Mouse (Mus musculus) hindbrain, postnatal 0 days (tissue): ENCODE measurements at regions not wholly inside any gene's neighbourhood (a gene's known extent, or its start where the extent isn't known, plus 50 kb on each side); places are given as distances from the start of the nearest gene placed in this dataset.
A peak's percentile ranks its signal among the peaks of the same experiment; 100 is the strongest.

Source experiments
- ATAC-seq: fragments of 200-750 bp; cut with Nextera tagmentation; 2 replicates; pipeline ENCODE4 v1.8.0; 2017; ENCODE audit warnings: mild to moderate bottlenecking, moderate TSS enrichment, moderate library complexity
- DNase-seq: peaks from one replicate; pipeline ENCODE4 v3.0.0-alpha.2; 2015; ENCODE audit warnings: low spot score
- H3K27ac ChIP-seq: fragments of 300-500 bp; sonication (generic); 2 replicates; pipeline ENCODE4 v1.5.1; 2014; ENCODE audit warnings: mild to moderate bottlenecking
- H3K27me3 ChIP-seq: fragments of 300-500 bp; sonication (generic); 2 replicates; pipeline ENCODE4 v1.6.1; 2014; ENCODE audit warnings: low read length, mixed read lengths; ENCODE audit not compliant: insufficient read depth
- H3K36me3 ChIP-seq: fragments of 300-500 bp; sonication (generic); 2 replicates; pipeline ENCODE4 v1.6.1; 2014; ENCODE audit warnings: low read length, mixed read lengths; ENCODE audit not compliant: insufficient read depth
- H3K4me1 ChIP-seq: fragments of 300-500 bp; sonication (generic); 2 replicates; pipeline ENCODE4 v1.6.1; 2014; ENCODE audit warnings: antibody characterized with exemption, low read length, mixed read lengths; ENCODE audit not compliant: insufficient read depth
- H3K4me2 ChIP-seq: fragments of 300-500 bp; sonication (generic); 2 replicates; pipeline ENCODE4 v1.6.1; 2014; ENCODE audit warnings: low read depth, mild to moderate bottlenecking, low read length, moderate library complexity, mixed read lengths
- H3K4me3 ChIP-seq: fragments of 300-500 bp; sonication (generic); 2 replicates; pipeline ENCODE4 v1.5.1; 2014; ENCODE audit warnings: low read length
- H3K9ac ChIP-seq: fragments of 300-500 bp; sonication (generic); replicated peaks from 2 replicates; pipeline ENCODE4 v1.6.1; 2014; ENCODE audit warnings: mild to moderate bottlenecking, low read length, moderate library complexity, mixed read lengths
- H3K9me3 ChIP-seq: fragments of 300-500 bp; sonication (generic); 2 replicates; pipeline ENCODE4 v1.6.1; 2016; ENCODE audit warnings: low read length, mixed read lengths
- CTCF ChIP-seq: IDR thresholded peaks from 2 replicates; pipeline ENCODE4 v1.5.1; 2016; ENCODE audit warnings: antibody characterized with exemption, control low read depth, low read depth
- WGBS: fragments of 180-500 bp; shearing (Covaris S2); extraction: QIAGEN DNeasy Blood & Tissue Kit; methylation state at CpG from one replicate; pipeline ENCODE4 v1.1.7; 2014; 5-methylcytosine and 5-hydroxymethylcytosine counted together

GRCm38 (mm10) chr3:79996803-79997202 is 112.5 kb downstream of the Fam198b start:
- Histone ChIP-seq H3K9me3 (no peaks in the 10 kb centered on the region), H3K4me3 (no peak overlapping the region), H3K9ac (no peak overlapping the region), H3K4me2 (no peak overlapping the region), H3K27me3 (no peaks in the 10 kb centered on the region), H3K36me3 (no peaks in the 10 kb centered on the region), H3K4me1 (no peaks in the 10 kb centered on the region), H3K27ac (no peak overlapping the region)
- DNase-seq (no peak), ATAC-seq (no peak)
- WGBS, result 64% methylated on average over 3 of the region's 3 CpGs
- no peak for TF ChIP-seq CTCF

- TF ChIP-seq CTCF, result no peak
- Histone ChIP-seq H3K36me3 (no peaks in the 10 kb centered on the region), H3K9me3 (no peaks in the 10 kb centered on the region), H3K27ac (no peak overlapping the region), H3K9ac (no peak overlapping the region), H3K4me2 (no peak overlapping the region), H3K27me3 (no peaks in the 10 kb centered on the region), H3K4me1 (0 out of 2 replicates have a peak, but pooled peaks cover 3% of the 10 kb centered on the region), H3K4me3 (no peak overlapping the region)
- ATAC-seq, result peak; percentile 63; the same call in 1 of the 2 replicates
- 34% methylated on average over 6 of the region's 6 CpGs for WGBS
- peak; percentile 16 for DNase-seq
Measured at GRCm38 (mm10) chr3:80002335-80002734, 118.0 kb downstream of the Fam198b start.

DNA sequence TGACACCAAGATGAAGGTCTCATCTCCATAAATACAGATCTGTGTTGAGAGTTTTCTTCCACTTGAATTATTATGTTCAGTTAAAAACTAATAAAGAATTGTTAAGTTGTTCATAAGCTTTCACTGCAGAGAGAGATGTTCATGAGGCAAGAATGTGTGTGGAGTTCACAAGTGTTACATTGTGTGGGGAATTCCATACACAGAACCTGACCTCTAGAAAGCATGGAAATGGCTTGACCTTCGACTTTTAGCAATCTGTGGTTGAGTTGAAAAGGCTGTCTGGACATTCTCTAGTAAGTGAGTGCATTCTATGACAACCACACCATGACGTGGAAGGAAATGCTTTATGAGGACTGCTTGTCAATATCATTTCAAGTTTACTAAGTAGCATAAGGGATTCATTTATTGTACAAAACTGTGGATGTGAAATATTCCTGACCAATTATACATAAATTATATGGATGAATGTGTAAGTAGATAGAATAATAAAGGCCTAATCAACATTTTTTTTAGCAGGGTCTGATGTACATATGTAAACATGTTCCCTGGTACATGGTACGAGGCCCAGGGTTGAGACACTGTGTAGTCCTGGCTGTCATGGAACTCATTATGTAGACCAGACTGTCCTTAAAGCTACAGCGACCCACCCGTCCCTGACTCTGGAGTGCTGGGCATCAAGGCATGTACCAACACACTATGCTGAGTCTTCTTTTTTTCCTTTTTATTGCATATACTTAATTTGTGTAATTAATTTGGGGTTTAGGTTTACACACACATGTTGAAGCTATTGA is 119.2 kb downstream of the Fam198b start:
- DNase-seq (no peak), ATAC-seq (no peak)
- WGBS, result 65% methylated on average over 5 of the region's 5 CpGs
- no peaks in the 10 kb centered on the region for H3K36me3 ChIP-seq
- 0 out of 2 replicates have a peak, but pooled peaks cover 3% of the 10 kb centered on the region for H3K4me1 ChIP-seq
- H3K4me3 ChIP-seq, result no peak overlapping the region
- H3K9me3 ChIP-seq, result no peaks in the 10 kb centered on the region
- H3K27me3 ChIP-seq, result no peaks in the 10 kb centered on the region
- no peak overlapping the region for H3K27ac ChIP-seq
- no peak for TF ChIP-seq CTCF
- no peak overlapping the region for H3K4me2 ChIP-seq
- H3K9ac ChIP-seq, result no peak overlapping the region

- ATAC-seq, result no peak
- 85% methylated on average over 3 of the region's 3 CpGs for WGBS
- H3K4me1 ChIP-seq, result 0 out of 2 replicates have a peak, but pooled peaks cover 3% of the 10 kb centered on the region
- DNase-seq, result peak; percentile 18
- no peak overlapping the region for H3K4me3 ChIP-seq
- no peaks in the 10 kb centered on the region for H3K36me3 ChIP-seq
- no peak overlapping the region for H3K9ac ChIP-seq
- no peak for TF ChIP-seq CTCF
- no peaks in the 10 kb centered on the region for H3K27me3 ChIP-seq
- no peak overlapping the region for H3K27ac ChIP-seq
- H3K9me3 ChIP-seq, result no peaks in the 10 kb centered on the region
- H3K4me2 ChIP-seq, result no peak overlapping the region
Measured at GRCm38 (mm10) chr3:80004556-80004955, 120.2 kb downstream of the Fam198b start.

DNA sequence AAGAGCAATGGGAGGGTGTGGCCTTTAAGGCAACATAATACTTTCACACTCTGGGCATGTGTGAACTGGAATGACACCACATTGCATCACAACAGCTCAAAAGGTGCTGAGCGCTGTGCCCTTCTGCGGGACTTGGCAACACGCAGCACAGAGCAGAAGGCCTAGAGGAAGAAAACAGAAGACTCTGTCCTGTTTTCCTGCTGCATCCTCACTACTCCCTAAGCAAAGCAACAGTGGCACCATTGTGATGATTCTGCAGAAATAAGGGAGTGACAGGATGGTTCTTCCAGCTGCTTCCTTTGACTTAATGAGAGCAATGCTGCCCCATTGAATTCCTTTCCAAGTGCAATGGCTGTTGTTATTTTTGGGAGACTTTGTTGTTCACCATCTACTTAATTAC is 120.6 kb downstream of the Fam198b start:
- Histone ChIP-seq H3K4me2 (no peak overlapping the region), H3K36me3 (no peaks in the 10 kb centered on the region), H3K27me3 (no peaks in the 10 kb centered on the region), H3K27ac (no peak overlapping the region), H3K9me3 (no peaks in the 10 kb centered on the region), H3K9ac (no peak overlapping the region), H3K4me3 (no peak overlapping the region), H3K4me1 (0 out of 2 replicates have a peak, but pooled peaks cover 3% of the 10 kb centered on the region)
- TF ChIP-seq CTCF, result no peak
- ATAC-seq, result peak; percentile 71
- peak; percentile 21 for DNase-seq
- WGBS, result 62% methylated on average over 3 of the region's 3 CpGs

- H3K4me3 ChIP-seq, result no peak overlapping the region
- no peak for TF ChIP-seq CTCF
- H3K4me2 ChIP-seq, result no peak overlapping the region
- H3K9ac ChIP-seq, result no peak overlapping the region
- H3K36me3 ChIP-seq, result no peaks in the 10 kb centered on the region
- WGBS, result 78% methylated on average over 5 of the region's 5 CpGs
- no peak for ATAC-seq
- 0 out of 2 replicates have a peak, but pooled peaks cover 3% of the 10 kb centered on the region for H3K4me1 ChIP-seq
- no peak for DNase-seq
- H3K9me3 ChIP-seq, result no peaks in the 10 kb centered on the region
- H3K27ac ChIP-seq, result no peak overlapping the region
- no peaks in the 10 kb centered on the region for H3K27me3 ChIP-seq
Measured at GRCm38 (mm10) chr3:80005371-80005770, 121.0 kb downstream of the Fam198b start.

DNA sequence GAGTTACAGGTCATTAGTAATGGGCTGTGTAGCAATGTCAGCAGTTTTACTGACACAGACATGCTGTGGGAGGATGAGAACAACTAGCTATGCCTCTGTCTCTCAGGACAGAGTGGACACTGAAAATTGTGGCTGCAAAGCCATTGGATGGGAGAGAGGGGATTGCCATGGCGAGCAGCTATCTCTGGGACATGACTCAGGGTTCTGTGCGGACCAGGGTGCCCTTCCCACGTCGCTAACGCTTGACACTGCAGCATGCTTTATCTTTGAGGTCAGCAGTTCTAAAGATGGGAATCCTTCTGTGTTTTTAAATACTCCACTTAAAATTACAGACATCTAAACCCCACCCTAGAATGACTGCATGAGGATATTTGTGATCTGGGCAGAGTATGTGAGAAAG is 121.9 kb downstream of the Fam198b start:
- Histone ChIP-seq H3K9me3 (no peaks in the 10 kb centered on the region), H3K27ac (no peak overlapping the region), H3K9ac (no peak overlapping the region), H3K4me2 (no peak overlapping the region), H3K36me3 (no peaks in the 10 kb centered on the region), H3K4me3 (no peak overlapping the region), H3K27me3 (no peaks in the 10 kb centered on the region), H3K4me1 (0 out of 2 replicates have a peak, but pooled peaks cover 3% of the 10 kb centered on the region)
- no peak for ATAC-seq
- 89% methylated on average over 5 of the region's 5 CpGs for WGBS
- TF ChIP-seq CTCF, result no peak
- no peak for DNase-seq
